Mouse (Mus musculus): ENCODE results near the gene Cks2. TPM values are rescaled to one million over a fixed set of nuclear protein-coding genes. Genes with fewer than 3 reads are reported as not detected.
A peak's percentile ranks its signal among the peaks of the same experiment; 100 is the strongest.

Cks2 gene
- polyA plus RNA-seq, 1 experiment from 2014 or later = 253 TPM

- H3K9ac ChIP-seq (ENCODE audit: low read depth, low read length) = no peak overlapping the region
- H3K9me3 ChIP-seq (replicated peaks; ENCODE audit: low read length) = no peaks in the 10 kb centered on the region
- TF ChIP-seq CTCF (IDR thresholded peaks at IDR 0.05; ENCODE audit: low read depth) = peak; percentile 91
- WGBS = 16% methylated on average over 6 of the region's 6 CpGs
- H3K4me2 ChIP-seq (ENCODE audit: low read length) = no peak overlapping the region
- H3K27ac ChIP-seq = no peak overlapping the region
- H3K27me3 ChIP-seq (ENCODE audit: insufficient read depth, low read length) = no peaks in the 10 kb centered on the region
- ATAC-seq (replicated peaks; ENCODE audit: low FRiP score, low read depth) (peak; percentile 68), DNase-seq (ENCODE audit: low spot score) (peak; percentile 83)
- H3K36me3 ChIP-seq (ENCODE audit: insufficient read depth, low read length) = no peaks in the 10 kb centered on the region
- H3K4me1 ChIP-seq (replicated peaks; ENCODE audit: insufficient read depth, low read length) = no peaks in the 10 kb centered on the region
- H3K4me3 ChIP-seq (replicated peaks; ENCODE audit: low read depth, low read length) = no peak overlapping the region
These were observed 27.2 kb upstream of the Cks2 start for GRCm38 (mm10) chr13:51617861-51618260.

DNA sequence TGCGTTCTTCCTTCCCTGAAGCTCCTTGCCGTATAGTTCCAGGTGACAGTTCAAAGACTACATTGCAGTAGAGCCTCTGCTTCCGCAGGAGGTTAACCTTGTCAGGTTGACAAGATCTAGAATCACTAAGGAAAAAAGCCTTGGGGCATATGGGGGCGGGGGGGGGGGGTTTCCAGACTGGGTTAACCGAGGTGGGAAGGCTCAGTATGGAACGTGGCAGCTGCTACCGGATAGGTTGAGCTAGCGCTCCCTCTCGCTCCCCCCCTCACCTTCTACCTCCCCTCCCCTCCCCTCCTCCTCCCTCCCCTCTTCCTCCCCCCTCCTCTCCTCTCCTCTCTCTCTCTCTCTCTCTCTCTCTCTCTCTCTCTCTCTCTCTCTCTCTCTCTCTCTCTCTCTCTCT, 26.4 kb upstream of the Cks2 start:
- no peaks in the 10 kb centered on the region for H3K36me3 ChIP-seq (ENCODE audit: insufficient read depth, low read length)
- no peaks in the 10 kb centered on the region for H3K4me1 ChIP-seq (replicated peaks; ENCODE audit: insufficient read depth, low read length)
- ATAC-seq (replicated peaks; ENCODE audit: low FRiP score, low read depth) (no peak), DNase-seq (ENCODE audit: low spot score) (no peak)
- H3K4me2 ChIP-seq (ENCODE audit: low read length) = no peak overlapping the region
- 21% methylated on average over 9 of the region's 9 CpGs for WGBS
- no peak for TF ChIP-seq CTCF (IDR thresholded peaks at IDR 0.05; ENCODE audit: low read depth)
- no peaks in the 10 kb centered on the region for H3K9me3 ChIP-seq (replicated peaks; ENCODE audit: low read length)
- H3K9ac ChIP-seq (ENCODE audit: low read depth, low read length) = no peak overlapping the region
- no peaks in the 10 kb centered on the region for H3K27me3 ChIP-seq (ENCODE audit: insufficient read depth, low read length)
- H3K4me3 ChIP-seq (replicated peaks; ENCODE audit: low read depth, low read length) = no peak overlapping the region
- no peak overlapping the region for H3K27ac ChIP-seq

- 88% methylated on average over 5 of the region's 5 CpGs for WGBS
- Histone ChIP-seq H3K27ac (no peak overlapping the region), H3K9me3 (replicated peaks; ENCODE audit: low read length) (no peaks in the 10 kb centered on the region), H3K4me2 (ENCODE audit: low read length) (no peak overlapping the region), H3K27me3 (ENCODE audit: insufficient read depth, low read length) (no peaks in the 10 kb centered on the region), H3K4me1 (replicated peaks; ENCODE audit: insufficient read depth, low read length) (no peaks in the 10 kb centered on the region), H3K36me3 (ENCODE audit: insufficient read depth, low read length) (no peaks in the 10 kb centered on the region), H3K4me3 (replicated peaks; ENCODE audit: low read depth, low read length) (no peak overlapping the region), H3K9ac (ENCODE audit: low read depth, low read length) (no peak overlapping the region)
- ATAC-seq (replicated peaks; ENCODE audit: low FRiP score, low read depth) (no peak), DNase-seq (ENCODE audit: low spot score) (no peak)
- no peak for TF ChIP-seq CTCF (IDR thresholded peaks at IDR 0.05; ENCODE audit: low read depth)
These were observed 22.4 kb upstream of the Cks2 start for GRCm38 (mm10) chr13:51622626-51623025.

- WGBS = 90% methylated on average over 2 of the region's 2 CpGs
- no peak for TF ChIP-seq CTCF (IDR thresholded peaks at IDR 0.05; ENCODE audit: low read depth)
- no peaks in the 10 kb centered on the region for H3K36me3 ChIP-seq (ENCODE audit: insufficient read depth, low read length)
- no peak overlapping the region for H3K4me2 ChIP-seq (ENCODE audit: low read length)
- no peak overlapping the region for H3K27ac ChIP-seq
- no peak overlapping the region for H3K4me3 ChIP-seq (replicated peaks; ENCODE audit: low read depth, low read length)
- H3K9ac ChIP-seq (ENCODE audit: low read depth, low read length) = no peak overlapping the region
- no peaks in the 10 kb centered on the region for H3K4me1 ChIP-seq (replicated peaks; ENCODE audit: insufficient read depth, low read length)
- no peaks in the 10 kb centered on the region for H3K9me3 ChIP-seq (replicated peaks; ENCODE audit: low read length)
- DNase-seq (ENCODE audit: low spot score) = no peak
- no peak for ATAC-seq (replicated peaks; ENCODE audit: low FRiP score, low read depth)
- H3K27me3 ChIP-seq (ENCODE audit: insufficient read depth, low read length) = no peaks in the 10 kb centered on the region
These were observed 21.4 kb upstream of the Cks2 start for GRCm38 (mm10) chr13:51623678-51624077.

- 30% methylated on average over 6 of the region's 6 CpGs for WGBS
- DNase-seq (ENCODE audit: low spot score) (peak; percentile 69), ATAC-seq (replicated peaks; ENCODE audit: low FRiP score, low read depth) (no peak; the same call in 1 of the 2 replicates)
- no peaks in the 10 kb centered on the region for H3K27me3 ChIP-seq (ENCODE audit: insufficient read depth, low read length)
- no peaks in the 10 kb centered on the region for H3K9me3 ChIP-seq (replicated peaks; ENCODE audit: low read length)
- no peak overlapping the region for H3K4me3 ChIP-seq (replicated peaks; ENCODE audit: low read depth, low read length)
- no peak overlapping the region for H3K9ac ChIP-seq (ENCODE audit: low read depth, low read length)
- TF ChIP-seq CTCF (IDR thresholded peaks at IDR 0.05; ENCODE audit: low read depth) = no peak
- no peaks in the 10 kb centered on the region for H3K4me1 ChIP-seq (replicated peaks; ENCODE audit: insufficient read depth, low read length)
- no peaks in the 10 kb centered on the region for H3K36me3 ChIP-seq (ENCODE audit: insufficient read depth, low read length)
- no peak overlapping the region for H3K4me2 ChIP-seq (ENCODE audit: low read length)
- no peak overlapping the region for H3K27ac ChIP-seq
These were observed 16.7 kb upstream of the Cks2 start for GRCm38 (mm10) chr13:51628273-51628848.

- H3K27me3 ChIP-seq (ENCODE audit: insufficient read depth, low read length) = no peaks in the 10 kb centered on the region
- H3K4me3 ChIP-seq (replicated peaks; ENCODE audit: low read depth, low read length) = no peak overlapping the region
- no peak overlapping the region for H3K4me2 ChIP-seq (ENCODE audit: low read length)
- no peaks in the 10 kb centered on the region for H3K4me1 ChIP-seq (replicated peaks; ENCODE audit: insufficient read depth, low read length)
- no peak overlapping the region for H3K27ac ChIP-seq
- no peak for DNase-seq (ENCODE audit: low spot score)
- no peak for TF ChIP-seq CTCF (IDR thresholded peaks at IDR 0.05; ENCODE audit: low read depth)
- H3K9ac ChIP-seq (ENCODE audit: low read depth, low read length) = no peak overlapping the region
- ATAC-seq (replicated peaks; ENCODE audit: low FRiP score, low read depth) = no peak
- 77% methylated on average over 15 of the region's 15 CpGs for WGBS
- H3K9me3 ChIP-seq (replicated peaks; ENCODE audit: low read length) = no peaks in the 10 kb centered on the region
- H3K36me3 ChIP-seq (ENCODE audit: insufficient read depth, low read length) = no peaks in the 10 kb centered on the region
These were observed 13.6 kb upstream of the Cks2 start for GRCm38 (mm10) chr13:51631354-51631992.
